Mouse (Mus musculus) layer of hippocampus, adult 18-20 months (tissue): ENCODE measurements around the gene Elmo1. TPM values are rescaled to one million over a fixed set of nuclear protein-coding genes. Genes with fewer than 3 reads are reported as not detected.
A peak's percentile ranks its signal among the peaks of the same experiment; 100 is the strongest.

Experiments used
- DNase-seq, 2 experiments: peaks; one replicate each; pipeline ENCODE4 v3.0.0; 2022; ENCODE audit warnings: low spot score in 2 of 2
- total RNA-seq, 2 experiments: library from RNA; stranded (reverse); gene quantifications; 2 replicates each; pipeline ENCODE4 v1.2.3; 2021

Gene Elmo1
- total RNA-seq, 2 experiments from 2014 or later = 28.9 to 29.8 TPM

DNA sequence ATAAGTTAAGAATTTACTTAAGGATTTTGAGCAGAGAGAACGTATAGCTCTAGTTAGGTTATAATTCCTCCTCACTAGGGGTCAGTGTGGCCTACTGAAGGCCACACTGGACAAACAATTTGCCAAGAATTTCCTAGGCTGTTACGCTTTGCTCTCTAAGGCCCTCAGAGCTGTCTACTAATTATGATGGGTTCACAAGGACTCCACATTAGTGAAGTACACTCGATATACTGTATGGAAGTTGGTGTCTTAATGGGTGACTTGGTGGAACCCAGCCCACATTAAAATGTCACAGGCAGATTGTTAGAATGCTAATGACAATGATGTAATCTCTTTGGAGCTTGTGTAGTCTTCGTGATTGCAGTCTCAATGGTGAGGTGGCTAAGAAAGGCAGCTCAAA is 343.7 kb downstream of the Elmo1 start:
- DNase-seq = no peak

DNA sequence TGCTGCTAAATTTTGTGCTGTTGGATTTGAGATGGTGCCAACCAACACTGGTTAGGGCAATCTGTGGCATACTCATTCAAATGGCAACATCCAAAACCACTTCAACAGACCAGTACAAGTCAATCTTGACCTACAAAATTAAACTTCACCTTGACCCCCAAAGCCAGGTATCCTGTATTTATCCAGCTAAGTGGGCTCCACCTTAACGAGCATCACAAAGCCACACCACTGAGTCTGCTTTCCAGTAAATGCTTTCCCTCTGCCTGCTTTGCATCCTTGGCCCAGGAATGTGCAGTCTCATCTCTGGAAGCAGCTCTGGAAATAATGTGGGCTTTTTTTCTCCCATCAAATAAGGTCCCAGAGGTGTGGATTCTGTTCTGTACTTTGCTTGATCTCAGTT is 349.1 kb downstream of the Elmo1 start:
- no peak for DNase-seq

DNA sequence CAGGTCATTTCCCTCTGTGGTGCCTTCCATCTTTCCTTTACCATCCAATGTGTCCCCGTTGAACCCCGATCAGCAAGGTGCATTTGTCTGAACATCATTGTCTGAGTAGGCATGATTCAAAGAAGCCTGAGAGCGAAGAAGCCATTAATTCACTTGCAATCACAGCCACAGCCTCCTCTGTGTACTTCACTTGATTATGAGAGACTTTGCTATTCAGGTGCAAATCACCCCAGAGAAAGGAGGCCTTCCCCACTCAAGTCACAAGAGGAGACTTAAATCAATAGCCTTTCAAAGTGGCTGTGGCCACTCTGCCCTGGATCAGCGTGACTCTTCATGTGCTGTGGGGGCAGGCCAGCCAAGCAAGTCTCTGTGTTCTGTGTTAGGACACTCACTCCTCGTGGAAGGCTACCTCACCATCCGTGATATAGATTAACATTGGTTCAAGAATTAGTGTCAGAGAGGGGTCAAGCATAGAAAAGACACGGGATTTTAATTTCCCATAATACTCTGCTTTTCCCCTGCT is 360.5 kb downstream of the Elmo1 start:
- DNase-seq = no peak

DNA sequence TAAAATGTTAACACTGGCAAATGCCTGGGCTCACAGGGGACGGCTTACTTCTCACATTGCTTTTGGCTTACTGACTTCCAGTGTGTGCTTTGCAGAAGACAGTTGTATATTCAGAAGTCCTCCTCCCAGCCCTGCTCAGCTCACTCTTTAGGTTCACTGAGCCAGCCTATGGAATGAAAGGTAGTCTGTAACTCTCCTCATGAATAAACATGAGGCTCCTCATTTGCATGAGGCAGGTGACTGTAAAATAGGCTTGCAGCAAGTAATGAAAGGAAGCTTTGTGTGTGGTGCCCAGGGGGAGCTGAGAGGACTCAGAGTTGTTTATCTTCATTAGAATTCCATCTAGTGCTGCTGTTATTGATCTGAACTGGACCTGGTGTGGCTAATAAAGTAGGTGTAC is 364.0 kb downstream of the Elmo1 start:
- no peak for DNase-seq

DNA sequence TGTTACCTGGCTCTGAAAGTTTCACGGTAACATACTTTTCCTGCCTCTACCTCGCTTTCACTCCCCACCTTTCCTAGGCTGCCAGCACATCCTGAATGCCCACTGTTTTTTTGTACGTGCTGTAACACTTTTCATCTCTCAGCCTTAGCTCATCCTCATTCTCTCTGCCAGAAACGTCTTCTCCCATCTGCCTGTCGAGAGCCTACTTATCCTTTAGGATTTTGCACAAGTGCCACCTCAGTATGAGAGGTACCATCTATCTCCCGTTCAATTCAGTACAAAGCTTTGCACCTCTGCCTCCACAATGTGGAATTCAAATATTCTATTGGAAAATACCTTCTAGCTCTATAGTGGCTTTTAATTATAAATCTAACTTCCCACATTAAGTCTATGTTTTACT is 369.7 kb downstream of the Elmo1 start:
- DNase-seq = no peak

DNA sequence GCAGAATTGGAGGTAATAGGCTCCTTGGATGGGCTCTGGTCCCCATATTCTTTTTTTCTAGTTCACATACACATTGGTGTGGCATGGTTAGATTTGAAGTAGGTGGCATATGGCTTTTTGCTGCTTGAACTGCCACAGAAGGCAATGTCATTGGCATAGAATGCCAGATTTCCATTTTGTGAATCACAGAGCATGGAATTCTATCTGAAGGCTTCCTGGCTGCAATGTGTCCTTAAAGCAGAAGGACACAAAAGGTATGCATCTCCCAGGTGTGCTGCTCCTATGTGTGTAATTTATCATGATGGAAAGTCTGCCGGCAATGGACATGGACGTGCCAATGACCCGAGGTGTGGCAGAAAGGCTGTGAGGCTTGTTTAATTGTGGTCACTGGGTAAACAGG is 371.2 kb downstream of the Elmo1 start:
- DNase-seq = no peak

DNA sequence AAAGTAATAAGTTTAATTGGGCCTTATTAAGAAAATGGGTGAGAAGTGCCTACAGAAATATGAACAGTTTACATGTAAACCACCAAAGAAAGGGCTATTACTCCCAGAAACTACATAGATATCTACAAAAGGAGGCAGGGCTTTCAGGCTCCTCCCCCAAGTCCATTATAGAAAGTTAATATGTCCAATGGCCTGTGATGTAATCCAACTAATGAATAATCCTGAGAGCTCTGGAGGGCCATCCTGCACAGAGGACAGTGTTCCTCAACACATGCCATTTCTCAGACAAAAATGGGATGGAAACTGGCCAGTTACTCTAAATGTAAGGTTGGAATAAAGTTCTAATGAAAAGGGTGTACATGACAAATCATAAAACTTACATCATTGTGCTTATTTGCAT is 373.8 kb downstream of the Elmo1 start:
- DNase-seq = no peak

DNA sequence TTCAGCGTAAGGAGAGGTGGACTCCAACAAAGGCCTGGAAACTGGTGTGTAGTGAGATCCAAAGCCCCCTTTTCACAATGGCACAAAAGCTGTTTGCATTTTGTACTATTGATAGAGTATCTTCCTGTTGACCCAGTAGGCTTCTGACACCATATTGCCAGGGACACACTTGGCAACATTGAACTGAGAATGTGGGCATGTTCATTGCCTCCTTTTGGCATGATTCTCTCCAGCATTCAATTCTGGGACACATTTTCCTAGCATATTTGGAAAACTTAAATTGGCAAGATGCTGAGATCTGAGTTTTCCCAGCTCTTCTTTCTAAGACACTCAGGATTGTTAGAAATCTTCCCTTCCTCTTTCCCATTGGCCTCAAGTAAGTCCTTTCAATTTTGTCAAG is 377.0 kb downstream of the Elmo1 start:
- DNase-seq = no peak

DNA sequence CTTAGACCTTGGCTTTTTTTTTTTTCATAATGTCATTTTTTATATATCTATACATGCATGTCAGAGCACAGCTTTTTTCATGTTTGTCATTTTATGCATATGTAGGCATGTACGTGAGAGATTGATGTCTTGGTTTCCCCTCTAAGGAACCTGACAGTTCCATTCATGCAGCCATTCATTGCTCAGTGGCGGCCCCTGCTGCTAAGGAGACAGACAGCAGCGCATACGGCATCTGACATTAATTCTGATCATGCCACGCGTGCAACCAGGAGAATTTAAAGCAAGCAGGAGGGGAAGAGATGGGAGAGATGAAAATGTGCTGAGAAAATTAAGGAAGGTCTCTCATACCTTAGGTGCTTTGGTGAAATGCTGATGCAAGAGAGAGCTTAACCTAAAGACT is 381.3 kb downstream of the Elmo1 start:
- peak; percentile 68 to 92 for DNase-seq

DNA sequence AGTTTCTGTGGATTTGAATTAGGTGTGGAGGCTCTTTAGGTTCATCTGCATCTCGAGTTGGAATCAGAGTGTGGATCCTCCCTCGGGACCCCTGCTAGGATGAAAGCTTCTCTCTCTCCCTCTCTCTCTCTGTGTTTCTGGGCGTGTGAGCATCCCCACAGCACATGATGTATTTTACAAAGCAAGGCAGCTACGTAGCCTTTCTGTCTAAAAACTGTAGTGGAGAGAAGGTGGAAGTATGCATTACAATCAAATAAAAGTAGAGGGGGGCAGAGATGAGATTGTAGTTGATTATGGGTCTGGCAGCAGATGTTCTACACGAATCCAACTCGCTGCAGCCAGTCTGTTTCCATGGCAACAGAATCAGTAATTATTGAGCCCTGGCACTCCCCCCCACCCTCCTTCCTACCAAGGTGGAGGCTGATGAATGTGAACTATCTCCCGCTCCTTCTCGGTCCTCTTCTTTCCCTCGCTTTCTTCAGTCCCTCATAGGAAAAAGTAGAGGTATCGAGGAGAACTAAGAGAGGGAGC is 382.0 kb downstream of the Elmo1 start:
- peak; percentile 42 to 57 for DNase-seq

DNA sequence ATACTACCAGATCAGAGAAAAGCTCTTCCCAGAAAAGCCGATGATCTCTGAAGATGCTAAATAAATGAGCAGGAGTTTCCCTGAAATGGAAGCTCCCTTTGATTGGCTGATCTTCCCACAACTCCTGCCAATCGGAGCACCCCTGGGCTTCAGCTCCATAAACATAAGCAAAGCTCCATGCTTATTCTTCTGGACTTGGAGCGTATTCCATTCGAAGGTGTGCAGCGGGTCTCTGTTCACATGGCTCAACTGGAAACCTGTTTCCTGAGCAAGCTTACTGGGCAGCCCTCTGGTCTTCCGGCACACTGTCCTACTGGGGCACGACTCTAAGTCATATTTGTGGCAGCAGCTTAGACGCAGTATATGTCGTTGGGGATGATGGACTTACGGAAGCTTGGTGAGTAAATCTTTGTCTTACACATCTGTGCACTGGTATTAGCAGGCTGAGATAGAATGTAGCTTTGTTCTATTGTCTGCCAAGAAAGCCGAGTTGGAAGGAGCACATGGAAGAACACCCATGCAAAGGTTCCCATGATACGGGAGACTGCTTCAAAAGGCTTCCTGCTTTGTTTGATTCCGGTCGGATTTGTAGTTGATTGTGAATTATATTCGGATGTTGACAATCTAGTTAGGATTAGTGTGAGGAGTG is 382.6 kb downstream of the Elmo1 start:
- DNase-seq = peak; percentile 25 to 72

DNA sequence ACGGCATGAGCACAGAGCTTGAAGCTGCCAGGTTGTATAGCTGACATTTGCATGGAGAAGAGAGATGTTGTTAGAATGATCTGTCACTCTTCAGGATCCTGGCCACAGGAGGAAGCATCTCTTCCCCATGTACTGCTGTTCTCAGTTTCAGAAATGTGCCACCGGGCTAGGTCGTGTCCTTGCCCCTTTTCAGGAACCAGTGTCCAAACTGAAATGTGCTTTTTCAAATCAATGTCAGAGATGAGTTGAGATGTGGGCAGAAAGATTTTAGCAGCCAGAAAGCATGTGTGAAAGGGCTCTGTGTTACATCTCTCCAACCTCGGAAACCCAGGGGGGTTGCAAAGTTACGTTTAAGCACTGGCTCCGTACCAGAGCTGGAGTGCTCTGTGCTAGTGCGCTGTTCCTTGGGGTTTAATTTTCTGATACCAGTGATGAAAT is 383.3 kb downstream of the Elmo1 start:
- DNase-seq = no peak

DNA sequence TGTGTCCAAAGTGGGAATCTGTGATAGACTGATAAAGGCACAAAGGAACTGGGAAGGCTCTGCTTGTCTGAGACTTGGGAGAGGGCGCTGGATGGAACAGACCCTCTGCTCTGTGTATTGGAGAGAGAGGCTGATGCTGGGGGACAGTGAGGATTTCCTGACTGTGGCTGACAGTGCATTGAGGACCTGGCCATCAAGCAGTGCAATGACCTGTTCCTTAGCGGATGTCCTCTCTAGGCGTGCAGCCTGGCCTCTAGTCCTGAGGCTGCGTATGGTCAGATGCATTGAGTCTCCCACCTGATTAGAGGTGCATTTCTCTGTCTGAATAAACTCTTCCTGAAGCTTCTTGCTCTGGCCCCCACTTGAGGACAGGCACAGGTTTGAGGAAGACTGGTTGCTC is 384.2 kb downstream of the Elmo1 start:
- no peak for DNase-seq

DNA sequence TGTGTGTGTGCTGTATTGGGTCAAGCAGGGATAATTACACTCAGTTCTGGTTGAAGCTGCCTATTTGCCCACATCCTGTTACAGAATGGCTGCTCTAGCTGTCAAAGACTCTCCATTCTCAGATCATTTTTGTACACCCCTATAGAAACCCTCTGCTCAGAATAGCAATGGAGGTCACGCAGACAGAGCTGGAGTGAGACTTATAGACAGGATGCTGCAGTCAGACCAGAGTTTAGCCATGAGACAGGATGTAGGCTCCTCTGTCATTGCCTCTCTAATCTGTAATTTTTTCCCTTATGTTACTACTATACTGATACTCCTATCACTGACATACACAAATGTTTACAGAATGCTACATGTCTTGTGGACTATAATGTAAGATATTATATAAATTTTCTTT is 391.4 kb downstream of the Elmo1 start:
- no peak for DNase-seq

DNA sequence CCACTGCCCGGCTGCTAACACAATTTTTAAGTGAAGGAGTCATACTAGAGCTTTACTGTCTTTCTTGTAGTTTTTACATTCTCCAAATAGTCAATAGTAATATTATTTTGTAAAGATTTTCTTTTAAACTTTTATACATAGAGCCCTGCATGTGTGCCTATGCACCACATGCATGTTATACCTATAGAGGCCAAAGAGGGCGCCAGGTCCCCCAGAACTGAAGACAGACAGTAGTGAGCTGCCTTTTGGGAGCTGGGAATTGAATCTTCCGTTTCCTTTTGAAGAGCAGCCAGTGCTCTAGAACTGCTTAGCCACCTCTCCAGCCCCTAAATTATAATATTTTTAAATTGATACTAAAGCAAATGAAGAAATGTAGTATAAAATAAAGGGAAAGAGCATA is 398.7 kb downstream of the Elmo1 start:
- DNase-seq = no peak

DNA sequence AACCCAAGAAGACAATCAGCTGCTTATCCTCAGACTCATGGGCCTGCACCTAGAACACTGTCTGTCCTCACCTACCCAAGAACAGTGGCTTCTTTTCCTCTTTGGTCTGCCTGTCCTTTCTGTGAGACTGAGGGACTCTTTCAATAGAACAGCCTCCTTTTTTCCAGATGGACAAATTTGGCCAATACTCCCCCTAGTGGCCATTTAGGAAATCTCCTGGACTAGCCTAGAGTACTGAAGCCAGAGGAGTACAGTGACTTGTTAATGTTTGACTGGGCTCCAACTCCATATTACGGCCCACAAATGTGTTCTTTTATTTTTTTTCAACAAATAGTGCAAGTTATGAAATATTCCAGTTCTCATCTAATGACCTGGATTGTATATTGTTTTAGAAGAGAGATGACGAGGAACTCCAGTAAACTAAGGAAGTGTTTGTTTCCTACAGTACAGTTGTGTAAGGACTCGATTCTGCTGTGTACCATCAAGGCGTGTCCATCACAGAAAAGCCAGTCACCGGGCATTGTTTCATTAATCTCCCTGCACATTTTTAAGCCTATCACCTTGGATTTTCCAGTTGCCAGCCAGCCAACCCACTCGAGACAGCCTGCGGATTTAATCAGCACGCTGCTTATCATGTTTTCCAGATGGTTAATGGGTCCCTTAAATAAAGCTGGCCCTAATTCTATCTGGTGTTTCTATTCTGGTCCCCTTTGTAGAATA is 399.5 kb downstream of the Elmo1 start:
- no peak for DNase-seq

DNA sequence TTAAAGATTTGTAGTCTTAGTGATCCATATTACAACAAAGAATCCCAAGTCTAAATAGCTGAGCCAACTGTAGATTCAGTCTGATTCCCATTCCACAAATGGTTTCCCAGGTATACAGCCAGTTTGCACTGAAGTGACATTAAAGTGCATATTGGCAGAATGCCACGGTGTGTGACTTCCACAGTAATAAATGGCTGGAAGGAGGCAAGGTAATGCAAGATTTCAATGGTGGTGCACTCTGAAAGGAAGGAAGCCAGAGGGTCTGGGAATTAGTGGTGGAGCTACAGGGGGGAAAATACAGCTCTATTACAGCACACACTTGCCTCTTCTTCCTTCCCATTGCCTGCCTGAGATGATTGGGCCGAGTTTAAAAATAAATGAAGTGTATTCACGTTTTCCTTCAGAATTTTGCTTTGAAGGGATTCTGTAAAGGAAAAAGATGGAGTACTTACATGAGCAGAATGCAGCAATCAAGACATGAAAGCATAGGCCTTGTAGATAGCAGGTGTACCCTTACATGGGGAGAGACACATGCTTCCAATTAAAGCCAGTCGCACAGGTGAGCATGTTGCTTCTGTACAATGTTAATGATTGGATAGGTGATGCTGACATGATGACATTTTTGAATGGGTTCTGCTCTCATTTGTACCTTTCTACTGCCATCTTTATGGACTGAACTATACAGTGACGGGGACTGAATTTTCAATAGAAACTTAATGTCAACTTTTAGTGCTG is 400.6 kb downstream of the Elmo1 start:
- DNase-seq = no peak

DNA sequence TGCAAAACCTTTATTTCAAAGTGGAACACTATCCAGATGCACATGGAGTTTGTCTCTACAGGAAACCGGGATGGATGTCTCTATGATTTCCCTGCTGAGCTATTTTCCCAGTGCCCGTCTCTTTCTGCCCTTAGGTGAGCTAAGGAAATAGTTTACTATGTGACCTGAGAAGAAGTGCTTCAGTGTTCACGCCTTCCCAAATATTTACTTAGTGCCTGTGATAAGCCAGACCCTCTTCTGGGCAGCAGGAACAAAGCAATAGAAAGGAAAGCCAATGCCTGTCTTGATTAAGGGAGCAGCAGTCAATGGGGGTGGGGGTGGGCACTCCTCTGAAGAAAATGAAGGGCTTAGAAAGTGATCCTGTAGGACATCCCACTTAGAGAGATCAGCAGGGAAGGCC is 401.3 kb downstream of the Elmo1 start:
- no peak for DNase-seq

DNA sequence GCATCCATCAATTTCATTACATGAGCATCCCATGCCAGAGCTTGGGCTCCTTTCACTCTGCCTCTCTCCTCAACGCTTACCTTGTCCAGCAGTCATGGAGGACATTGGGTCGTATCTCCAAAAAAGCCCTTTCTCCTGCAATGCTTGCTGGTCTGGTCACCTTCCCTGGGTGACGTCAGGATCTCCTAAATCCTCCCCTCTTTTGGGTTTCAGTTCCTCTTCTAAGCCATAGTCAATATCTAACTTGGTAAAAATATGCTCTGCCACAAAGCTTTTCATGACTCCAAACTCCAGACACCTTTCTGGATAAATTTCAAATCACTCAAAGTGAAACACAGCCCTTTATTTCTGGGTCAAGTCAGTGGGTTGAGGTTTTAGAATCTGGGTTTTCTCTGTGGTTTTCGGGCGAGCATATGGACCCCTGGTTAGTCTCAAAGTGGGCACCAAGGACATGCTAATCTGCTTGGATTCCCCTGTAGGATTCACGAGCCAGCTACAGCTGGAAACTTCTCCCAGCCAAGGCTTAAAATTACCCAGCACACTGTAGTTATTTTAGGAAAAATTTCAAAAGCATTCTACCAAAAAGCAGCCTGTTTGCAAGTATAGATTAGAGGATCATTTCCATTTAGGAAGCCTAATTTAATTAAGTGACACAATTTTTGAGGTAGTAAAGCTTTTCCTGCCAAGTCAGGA is 403.8 kb downstream of the Elmo1 start:
- DNase-seq = no peak

DNA sequence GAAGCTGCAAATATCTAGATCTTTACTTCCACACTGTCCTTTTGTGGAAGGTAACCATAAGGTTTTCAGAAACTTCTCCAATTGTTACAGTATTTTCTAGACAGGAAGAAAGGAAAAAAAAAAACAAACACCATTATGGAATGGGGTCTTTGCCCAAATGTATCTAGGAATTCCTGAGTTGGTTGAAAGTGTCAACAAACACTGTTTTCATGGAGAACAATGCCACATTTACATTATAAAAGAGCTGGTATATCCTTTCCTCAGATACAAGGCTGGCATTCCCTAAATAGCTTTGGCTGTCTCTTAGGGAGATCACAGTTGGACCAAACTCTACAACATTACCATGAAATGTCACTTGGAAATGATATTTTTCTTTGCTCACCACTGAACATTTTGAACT is 411.5 kb downstream of the Elmo1 start:
- DNase-seq = no peak

DNA sequence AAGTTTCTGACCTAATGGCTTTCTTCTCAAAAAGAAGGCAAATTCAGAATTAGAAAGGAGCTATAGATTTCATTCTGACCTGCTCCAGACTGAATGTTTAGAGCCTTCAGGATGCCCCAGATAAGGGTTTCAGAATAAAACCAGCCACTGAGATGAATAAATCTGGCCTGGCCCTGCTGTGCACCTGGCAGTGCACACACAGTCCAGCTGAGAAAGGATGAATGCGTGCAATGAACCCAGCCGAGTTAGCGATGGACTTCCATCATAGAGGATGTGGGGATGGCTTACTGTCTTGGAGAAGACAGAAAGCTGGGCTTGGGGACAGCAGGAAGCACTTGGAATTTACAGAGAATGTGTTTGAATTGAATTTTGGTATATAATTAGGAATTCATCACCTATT is 413.0 kb downstream of the Elmo1 start:
- no peak for DNase-seq
